Mouse (Mus musculus) myocyte (in vitro differentiated cells): ENCODE results near the gene Col13a1. TPM values are rescaled to one million over a fixed set of nuclear protein-coding genes. Genes with fewer than 3 reads are reported as not detected.

Experiments
- H3K27me3 ChIP-seq: one replicate; pipeline ENCODE4 v1.6.1; 2011; ENCODE audit not compliant: control insufficient read depth, insufficient read depth, insufficient read length
- H3K36me3 ChIP-seq: one replicate; pipeline ENCODE4 v1.6.1; 2011; ENCODE audit not compliant: control insufficient read depth, insufficient read depth
- H3K4me2 ChIP-seq: one replicate; pipeline ENCODE4 v1.6.1; 2011; ENCODE audit warnings: low read depth, control low read depth
- H3K4me3 ChIP-seq: one replicate; pipeline ENCODE4 v1.5.1; 2011; ENCODE audit warnings: mild to moderate bottlenecking, control low read depth, moderate library complexity
- H3K79me2 ChIP-seq: one replicate; pipeline ENCODE4 v1.6.1; 2011; ENCODE audit not compliant: control insufficient read depth, insufficient read depth
- H3ac ChIP-seq: one replicate; pipeline ENCODE4 v1.6.1; 2011; ENCODE audit not compliant: control insufficient read depth, insufficient read length
- CEBPB ChIP-seq: IDR thresholded peaks from 2 replicates; pipeline ENCODE4 v1.6.1; 2011; ENCODE audit warnings: mild to moderate bottlenecking, moderate library complexity; ENCODE audit not compliant: poor library complexity, insufficient read depth, severe bottlenecking
- E2F4 ChIP-seq: IDR thresholded peaks from one replicate; pipeline ENCODE4 v1.6.1; 2011; ENCODE audit warnings: mild to moderate bottlenecking, control low read depth, moderate library complexity; ENCODE audit not compliant: insufficient read depth
- MAX ChIP-seq: IDR thresholded peaks from one replicate; pipeline ENCODE4 v1.6.1; 2011; ENCODE audit warnings: low read depth, mild to moderate bottlenecking, control low read depth
- MYOD1 ChIP-seq, 3 experiments: IDR thresholded peaks; one replicate each; pipeline ENCODE4 v1.6.1; 2011; ENCODE audit warnings: control low read depth in 2 of 3, low read depth in 2 of 3, mild to moderate bottlenecking in 2 of 3, moderate library complexity in 1 of 3; ENCODE audit not compliant: insufficient read length in 2 of 3, control insufficient read depth in 1 of 3
- MYOG ChIP-seq, 3 experiments: IDR thresholded peaks; one replicate each; pipeline ENCODE4 v1.6.1; 2011; ENCODE audit warnings: control low read depth in 2 of 3, low read depth in 2 of 3, mild to moderate bottlenecking in 2 of 3; ENCODE audit not compliant: insufficient read length in 2 of 3, control insufficient read depth in 1 of 3, insufficient read depth in 1 of 3
- POLR2A ChIP-seq: IDR thresholded peaks from one replicate; pipeline ENCODE4 v1.6.1; 2011; ENCODE audit warnings: low read depth, mild to moderate bottlenecking, control low read depth, moderate library complexity; ENCODE audit not compliant: insufficient read length
- POLR2AphosphoS2 ChIP-seq: IDR thresholded peaks from one replicate; pipeline ENCODE4 v1.6.1; 2011; ENCODE audit warnings: low read depth, control low read depth; ENCODE audit not compliant: insufficient read length
- REST ChIP-seq: IDR thresholded peaks from one replicate; pipeline ENCODE4 v1.6.1; 2011; ENCODE audit warnings: mild to moderate bottlenecking, control low read depth, moderate library complexity; ENCODE audit not compliant: insufficient read depth, insufficient read length
- SRF ChIP-seq: IDR thresholded peaks from one replicate; pipeline ENCODE4 v1.6.1; 2011; ENCODE audit warnings: low read depth; ENCODE audit not compliant: control insufficient read depth, insufficient read length
- TCF12 ChIP-seq: IDR thresholded peaks from one replicate; pipeline ENCODE4 v1.6.1; 2011; ENCODE audit warnings: mild to moderate bottlenecking, control low read depth; ENCODE audit not compliant: poor library complexity, insufficient read depth, severe bottlenecking
- TCF3 ChIP-seq: IDR thresholded peaks from one replicate; pipeline ENCODE4 v1.6.1; 2011; ENCODE audit warnings: low read depth, control low read depth; ENCODE audit not compliant: insufficient read length
- USF1 ChIP-seq: IDR thresholded peaks from one replicate; pipeline ENCODE4 v1.6.1; 2011; ENCODE audit warnings: low read depth, mild to moderate bottlenecking, control low read depth, moderate library complexity
- polyA plus RNA-seq: library from polyadenylated mRNA; unstranded; fragments of >200 nt; fragmentation: generic; extraction: Trizol; gene quantifications from one replicate; pipeline ENCODE4 v1.2.1, GENCODE M21; 2012; ENCODE audit warnings: missing spikeins

Gene Col13a1
- polyA plus RNA-seq, 1 experiment: 0.13 TPM

DNA sequence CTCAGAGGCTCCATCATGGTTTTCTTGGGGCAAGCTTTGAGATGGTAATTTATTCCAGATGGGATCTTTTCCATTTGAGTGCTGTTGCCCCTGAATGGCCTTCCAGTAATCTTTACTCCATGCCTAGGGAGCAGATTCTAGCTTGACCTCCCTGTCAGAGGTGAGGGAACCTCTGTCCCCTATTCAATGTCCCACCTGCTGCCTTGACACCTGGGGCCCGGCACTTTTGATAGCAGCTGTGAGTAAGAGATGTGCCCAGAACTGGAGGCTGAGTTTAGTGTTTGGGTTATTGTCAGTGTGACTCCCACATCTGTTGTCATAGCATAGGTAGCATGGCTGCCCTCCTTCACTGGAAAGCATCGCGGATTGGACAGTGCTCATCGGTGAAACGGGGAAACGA is 147.2 kb downstream of the Col13a1 start:
- Histone ChIP-seq H3K36me3 (no peaks in the 10 kb centered on the region), H3K79me2 (no peaks in the 10 kb centered on the region), H3K4me2 (no peak overlapping the region), H3K27me3 (peaks cover 24% of the 10 kb centered on the region), H3ac (no peak overlapping the region), H3K4me3 (no peak overlapping the region)
- TF ChIP-seq MYOD1 (IDR thresholded peaks at IDR 0.05; ENCODE audit: control insufficient read depth in 1 of 3, insufficient read length in 2 of 3, low read depth in 2 of 3) (no peak), E2F4 (no peak), TCF3 (no peak), USF1 (no peak), POLR2AphosphoS2 (no peak), POLR2A (no peak), CEBPB (no peak), MYOG (IDR thresholded peaks at IDR 0.05; ENCODE audit: control insufficient read depth in 1 of 3, insufficient read depth in 1 of 3, insufficient read length in 2 of 3, low read depth in 2 of 3) (no peak), SRF (no peak), REST (no peak), MAX (no peak), TCF12 (no peak)

DNA sequence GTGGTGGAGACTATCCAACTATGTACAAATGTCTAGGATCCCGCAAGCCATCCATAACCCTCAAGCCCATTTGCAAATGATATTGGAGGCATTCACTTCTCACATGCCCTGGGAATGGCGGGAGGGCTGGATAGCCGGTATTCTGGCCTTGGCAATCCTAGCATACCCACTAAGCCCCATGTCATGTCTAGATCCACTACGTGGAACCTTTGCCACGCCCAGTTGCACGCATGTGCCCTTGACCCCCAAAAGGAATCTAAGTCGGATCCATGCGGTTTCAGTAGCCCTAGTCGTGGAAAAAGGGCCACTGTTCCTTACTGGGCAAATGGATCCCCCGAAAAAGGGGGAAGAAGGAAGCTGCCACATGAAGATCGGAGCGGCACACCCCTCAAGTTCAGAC is 147.7 kb downstream of the Col13a1 start:
- peaks cover 22% of the 10 kb centered on the region for H3K27me3 ChIP-seq
- H3K36me3 ChIP-seq: no peaks in the 10 kb centered on the region
- no peak overlapping the region for H3K4me2 ChIP-seq
- TF ChIP-seq SRF (no peak), CEBPB (no peak), MYOG (IDR thresholded peaks at IDR 0.05; ENCODE audit: control insufficient read depth in 1 of 3, insufficient read depth in 1 of 3, insufficient read length in 2 of 3, low read depth in 2 of 3) (no peak), TCF3 (no peak)
- no peak overlapping the region for H3ac ChIP-seq
- H3K4me3 ChIP-seq: no peak overlapping the region
- H3K79me2 ChIP-seq: no peaks in the 10 kb centered on the region

DNA sequence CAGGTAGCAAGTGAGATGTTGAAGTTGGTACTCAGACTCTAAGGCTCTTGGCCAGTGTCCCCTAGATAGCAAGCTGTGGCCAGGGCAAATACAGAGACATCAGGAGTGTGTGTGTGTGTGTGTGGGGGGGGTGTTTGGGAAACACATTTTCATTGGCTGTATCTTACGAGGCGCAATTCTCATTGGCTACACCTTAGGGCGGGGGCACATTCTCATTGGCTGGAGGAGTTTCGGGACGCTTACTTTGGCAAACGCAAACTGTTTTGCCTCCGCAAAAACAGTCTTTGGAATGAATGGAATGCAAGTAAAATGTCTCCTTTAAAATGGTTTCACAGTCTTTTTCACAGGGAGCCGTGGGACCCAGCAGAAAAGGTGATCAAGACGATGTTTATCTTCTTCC is 148.1 kb downstream of the Col13a1 start:
- H3ac ChIP-seq: no peak overlapping the region
- no peaks in the 10 kb centered on the region for H3K79me2 ChIP-seq
- H3K27me3 ChIP-seq: peaks cover 18% of the 10 kb centered on the region
- no peak overlapping the region for H3K4me3 ChIP-seq
- no peak overlapping the region for H3K4me2 ChIP-seq
- H3K36me3 ChIP-seq: no peaks in the 10 kb centered on the region
- no peak for TF ChIP-seq SRF
- TF ChIP-seq MAX: no peak
- TF ChIP-seq POLR2A: no peak
- TF ChIP-seq REST: no peak
- TF ChIP-seq MYOG (IDR thresholded peaks at IDR 0.05; ENCODE audit: control insufficient read depth in 1 of 3, insufficient read depth in 1 of 3, insufficient read length in 2 of 3, low read depth in 2 of 3): no peak
- no peak for TF ChIP-seq TCF12
- TF ChIP-seq TCF3: no peak
- no peak for TF ChIP-seq MYOD1 (IDR thresholded peaks at IDR 0.05; ENCODE audit: control insufficient read depth in 1 of 3, insufficient read length in 2 of 3, low read depth in 2 of 3)
- TF ChIP-seq E2F4: no peak

DNA sequence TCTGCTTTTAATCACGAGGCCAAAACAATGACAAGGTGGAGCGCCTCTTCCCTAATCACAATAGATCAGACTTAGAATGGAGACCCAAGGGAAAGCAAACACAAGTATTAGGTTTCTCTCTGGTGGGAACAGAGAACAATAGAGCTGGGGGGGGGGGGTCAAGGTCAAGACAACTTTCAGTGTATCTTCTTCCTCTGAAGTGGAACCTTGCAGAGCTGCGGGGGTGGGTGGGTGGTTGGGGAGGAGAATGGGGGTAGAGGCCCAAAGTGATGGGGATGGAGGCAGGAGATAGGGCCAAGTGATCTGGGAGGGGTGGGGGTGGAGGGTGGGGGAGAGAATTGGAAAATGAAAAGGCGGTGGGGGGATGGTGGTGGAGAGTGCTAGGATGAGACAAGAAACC is 149.9 kb downstream of the Col13a1 start:
- no peaks in the 10 kb centered on the region for H3K79me2 ChIP-seq
- H3K36me3 ChIP-seq: no peaks in the 10 kb centered on the region
- H3K4me3 ChIP-seq: no peak overlapping the region
- H3ac ChIP-seq: no peak overlapping the region
- H3K4me2 ChIP-seq: no peak overlapping the region
- TF ChIP-seq E2F4: no peak
- TF ChIP-seq POLR2AphosphoS2: no peak
- no peak for TF ChIP-seq CEBPB
- TF ChIP-seq MYOD1 (IDR thresholded peaks at IDR 0.05; ENCODE audit: control insufficient read depth in 1 of 3, insufficient read length in 2 of 3, low read depth in 2 of 3): no peak
- TF ChIP-seq REST: no peak
- TF ChIP-seq MAX: no peak
- no peak for TF ChIP-seq TCF3
- no peak for TF ChIP-seq POLR2A
- TF ChIP-seq MYOG (IDR thresholded peaks at IDR 0.05; ENCODE audit: control insufficient read depth in 1 of 3, insufficient read depth in 1 of 3, insufficient read length in 2 of 3, low read depth in 2 of 3): no peak
- TF ChIP-seq USF1: no peak
- TF ChIP-seq TCF12: no peak
- no peak for TF ChIP-seq SRF
- peaks cover 11% of the 10 kb centered on the region for H3K27me3 ChIP-seq
